Mouse (Mus musculus) kidney, adult 2 months (tissue): ENCODE results near the gene Ctnnb1.

Experiments
- CTCF ChIP-seq: fragments of 200-500 bp; conservative IDR thresholded peaks from 2 replicates; pipeline ENCODE4 v1.5.1; 2011; ENCODE audit warnings: low read depth, mild to moderate bottlenecking, control low read depth, low read length, moderate library complexity, mixed read lengths; ENCODE audit not compliant: insufficient read depth, insufficient read length
- POLR2A ChIP-seq: fragments of 200-500 bp; IDR thresholded peaks from one replicate; pipeline ENCODE4 v1.6.1; 2011; ENCODE audit warnings: low read depth, low read length, control low read depth

GRCm38 (mm10) chr9:120983849-120984248, 54.8 kb downstream of the Ctnnb1 start:
- no peak for TF ChIP-seq CTCF
- TF ChIP-seq POLR2A = no peak
